Mouse (Mus musculus): ENCODE results near the gene Ptk7. TPM values are rescaled to one million over a fixed set of nuclear protein-coding genes. Genes with fewer than 3 reads are reported as not detected.

Gene Ptk7
- total RNA-seq, 2 experiments from 2014 or later: 5.8 to 7.2 TPM

GRCm38 (mm10) chr17:46645561-46646321 is 16.4 kb upstream of the Ptk7 start, which contains the start of the genes Klc4 and Mrpl2:
Gene Klc4, minus strand, starts transcription at chr17:46646022.
Gene Mrpl2, plus strand, starts transcription at chr17:46646229.
- intact Hi-C loops (cut with DNase I; ENCODE audit: low total_unique reads): no loop called here
- DNase-seq: peak; percentile 97

- peak; percentile 48 for DNase-seq
- intact Hi-C loops (cut with DNase I; ENCODE audit: low total_unique reads): no loop called here
Measured at GRCm38 (mm10) chr17:46644916-46645475, 15.7 kb upstream of the Ptk7 start.

- DNase-seq: no peak
- intact Hi-C loops (cut with DNase I; ENCODE audit: low total_unique reads): no loop called here
Measured at GRCm38 (mm10) chr17:46644152-46644805, 15.0 kb upstream of the Ptk7 start.

DNA sequence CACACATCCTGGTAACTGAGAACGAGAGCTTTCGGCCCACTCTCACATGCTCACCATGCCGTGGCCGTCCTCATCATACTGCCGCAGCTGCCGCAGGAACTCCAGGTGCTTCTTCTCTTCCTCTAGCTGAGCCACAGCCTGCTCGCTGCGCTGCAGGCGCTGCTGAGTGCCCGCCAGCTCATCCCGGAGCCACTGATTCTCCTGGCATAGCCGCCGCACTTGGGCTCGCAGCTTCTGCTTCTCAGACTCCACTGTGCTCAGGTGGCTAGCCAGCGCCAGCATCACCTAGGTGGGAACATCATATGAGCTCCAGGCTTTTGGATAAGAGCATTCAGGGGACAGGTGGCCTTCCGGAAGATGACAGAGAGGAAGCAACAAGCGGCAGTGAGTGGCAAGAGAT is 12.8 kb upstream of the Ptk7 start:
- intact Hi-C loops (cut with DNase I; ENCODE audit: low total_unique reads): no loop called here
- DNase-seq: no peak

DNA sequence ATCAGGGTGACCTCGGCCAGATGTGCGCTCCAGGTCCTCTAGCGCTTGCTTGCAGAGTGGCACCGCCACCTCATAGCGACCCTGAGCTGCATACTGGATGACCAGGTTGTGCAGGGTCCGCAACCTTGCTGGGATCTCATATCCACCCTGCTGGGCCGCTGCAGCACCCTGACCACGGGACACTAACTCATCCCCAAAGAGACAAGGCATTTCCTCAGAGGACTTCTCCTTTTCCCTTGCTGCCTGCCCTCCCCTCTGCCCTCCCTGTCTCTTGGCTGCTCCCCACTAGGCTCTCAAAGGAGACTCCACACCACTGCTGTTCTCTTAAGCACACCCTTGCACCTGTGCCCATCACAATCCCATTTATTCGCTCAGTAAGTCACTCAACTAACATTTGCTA is 10.6 kb upstream of the Ptk7 start:
- intact Hi-C loops (cut with DNase I; ENCODE audit: low total_unique reads): loop anchor here (5.0 kb wide), 1 partner anchor 113 kb away; no protein-coding TSS in a partner anchor

DNA sequence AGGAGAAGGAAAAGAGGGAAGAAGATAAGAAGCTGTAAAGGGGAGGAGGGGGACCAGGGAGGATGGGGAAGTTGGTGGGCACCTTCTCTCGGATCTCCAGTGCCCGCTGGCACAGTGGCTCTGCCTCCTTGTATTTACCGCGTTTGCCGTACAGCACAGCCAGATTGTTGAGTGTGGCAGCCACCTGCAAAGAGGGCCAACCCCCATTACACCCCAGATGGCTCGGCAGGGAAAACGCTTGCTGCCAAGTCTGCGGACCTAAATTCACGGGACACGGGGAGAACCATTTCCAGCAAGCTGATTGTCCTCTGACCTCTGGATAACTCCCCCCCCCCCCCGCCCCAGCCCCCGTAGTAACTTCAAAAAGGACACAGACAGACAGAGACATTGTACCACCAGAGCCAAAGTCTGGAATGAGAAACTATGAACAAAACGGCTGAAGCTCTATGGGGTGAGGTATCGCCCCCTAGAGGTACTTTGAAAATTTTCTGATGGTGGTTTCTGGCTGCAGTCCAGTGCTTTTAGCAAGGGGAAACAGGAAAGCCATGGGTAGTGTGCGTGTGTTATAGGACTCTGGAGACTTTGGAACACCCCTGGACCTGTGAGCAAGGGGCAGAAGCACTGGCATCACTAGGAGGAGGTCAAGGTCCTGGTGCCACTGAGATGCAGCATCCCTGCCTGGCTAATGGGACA is 7.7 kb upstream of the Ptk7 start:
- intact Hi-C loops (cut with DNase I; ENCODE audit: low total_unique reads): loop anchor here (5.0 kb wide), 1 partner anchor 110 kb away; no protein-coding TSS in a partner anchor

More for the DNA sequence above, 10.6 kb upstream of the Ptk7 start:
- DNase-seq: no peak

GRCm38 (mm10) chr17:46629685-46630441 is 559 bp upstream of the Ptk7 start:
- intact Hi-C loops (cut with DNase I; ENCODE audit: low total_unique reads): loop anchor here (5.0 kb wide), 1 partner anchor 38 kb away; no protein-coding TSS in a partner anchor
- no peak for DNase-seq

More for the DNA sequence above, 7.7 kb upstream of the Ptk7 start:
- peak; percentile 63 for DNase-seq

DNA sequence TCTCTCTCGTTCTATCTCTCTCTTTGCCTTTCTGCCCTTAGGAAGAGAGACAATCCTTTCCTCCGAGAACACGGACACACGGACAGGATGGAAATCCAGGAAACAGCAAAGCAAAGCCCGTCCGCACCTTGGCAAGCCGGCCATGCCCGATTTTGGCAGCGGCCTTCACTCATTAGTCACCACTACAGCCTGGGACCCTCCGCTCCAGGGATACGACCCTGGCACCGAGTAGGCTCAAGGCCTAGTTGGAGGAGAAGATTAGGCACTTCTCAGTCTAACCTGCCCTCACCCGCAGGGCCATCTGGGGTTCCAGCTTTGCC is 873 bp downstream of the Ptk7 start:
- no peak for DNase-seq
- intact Hi-C loops (cut with DNase I; ENCODE audit: low total_unique reads): no loop called here

DNA sequence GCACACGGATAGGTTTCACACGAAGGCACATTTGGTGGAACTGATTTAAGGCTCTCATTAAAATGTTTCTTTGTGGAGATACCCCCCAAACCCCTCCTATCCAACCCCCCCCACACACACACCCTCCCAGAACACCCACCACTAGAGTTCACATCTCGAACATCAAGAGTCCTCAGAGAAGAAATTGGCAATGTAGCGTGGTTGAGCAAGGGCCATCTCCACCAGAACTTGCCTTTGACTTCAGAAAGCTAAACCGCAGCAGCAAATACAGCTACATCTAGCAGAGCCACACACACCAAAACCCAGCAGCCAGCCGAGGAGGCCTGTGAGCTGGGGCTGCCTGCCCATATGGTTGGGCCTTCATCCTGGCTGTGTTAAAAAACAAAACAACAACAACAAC is 1.9 kb downstream of the Ptk7 start:
- DNase-seq: no peak
- intact Hi-C loops (cut with DNase I; ENCODE audit: low total_unique reads): no loop called here

DNA sequence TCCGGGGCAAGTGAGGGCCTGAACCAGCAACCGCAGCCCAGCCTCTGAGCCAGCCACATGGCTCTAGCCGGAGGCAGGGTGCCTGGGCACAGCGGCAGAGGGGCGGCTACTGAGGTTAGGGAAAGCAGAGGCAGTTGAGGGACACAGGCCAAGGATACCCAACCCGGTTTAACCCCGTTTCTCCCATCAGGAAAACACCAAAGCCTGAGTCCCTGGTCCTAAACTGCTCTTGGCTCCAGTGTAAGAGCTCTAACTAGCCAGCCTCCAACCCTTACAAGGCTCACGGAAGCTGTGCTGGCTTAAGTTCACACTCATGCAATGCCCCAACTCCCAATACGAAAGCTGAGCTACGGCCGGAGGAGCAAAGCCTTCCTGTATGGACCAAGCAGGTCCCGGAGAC is 4.7 kb downstream of the Ptk7 start:
- intact Hi-C loops (cut with DNase I; ENCODE audit: low total_unique reads): no loop called here
- DNase-seq: no peak

DNA sequence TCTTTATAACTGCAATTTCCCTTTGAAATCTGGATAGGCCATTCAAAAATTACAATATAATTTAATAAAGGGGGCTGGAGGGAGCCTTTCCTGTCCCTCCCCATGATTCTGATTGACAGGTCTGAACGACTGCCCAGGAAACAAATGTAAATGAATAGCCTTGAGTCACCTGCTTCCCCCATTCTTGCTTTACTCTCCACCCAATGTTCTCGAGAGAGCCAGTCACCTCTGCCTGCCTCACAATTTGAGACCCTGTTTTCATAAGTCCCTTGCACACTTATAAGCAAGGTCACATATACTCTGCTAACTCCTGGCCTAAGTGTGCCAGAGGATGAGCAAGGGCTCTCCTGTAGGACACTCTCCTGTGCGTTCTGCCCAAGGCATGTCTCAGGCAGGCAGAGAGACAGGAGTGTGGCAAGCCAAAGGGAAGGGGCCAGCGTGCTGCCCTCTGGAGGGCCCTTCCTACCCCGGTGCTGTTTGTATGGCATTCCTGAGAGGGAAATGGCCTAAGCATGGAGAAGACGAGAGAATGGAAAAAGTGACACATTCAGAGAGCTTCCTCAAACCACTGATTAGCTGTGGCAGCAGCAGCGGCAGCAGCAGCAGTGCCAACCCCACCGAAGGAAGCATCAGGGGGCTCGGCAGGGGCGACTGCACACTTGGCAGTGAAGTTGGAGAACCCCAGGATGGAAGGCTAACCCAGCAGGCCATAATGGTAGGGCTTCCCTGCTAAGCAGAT is 5.3 kb downstream of the Ptk7 start:
- DNase-seq: no peak
- intact Hi-C loops (cut with DNase I; ENCODE audit: low total_unique reads): no loop called here

GRCm38 (mm10) chr17:46622269-46622668 is 7.0 kb downstream of the Ptk7 start:
- intact Hi-C loops (cut with DNase I; ENCODE audit: low total_unique reads): no loop called here
- DNase-seq: no peak

DNA sequence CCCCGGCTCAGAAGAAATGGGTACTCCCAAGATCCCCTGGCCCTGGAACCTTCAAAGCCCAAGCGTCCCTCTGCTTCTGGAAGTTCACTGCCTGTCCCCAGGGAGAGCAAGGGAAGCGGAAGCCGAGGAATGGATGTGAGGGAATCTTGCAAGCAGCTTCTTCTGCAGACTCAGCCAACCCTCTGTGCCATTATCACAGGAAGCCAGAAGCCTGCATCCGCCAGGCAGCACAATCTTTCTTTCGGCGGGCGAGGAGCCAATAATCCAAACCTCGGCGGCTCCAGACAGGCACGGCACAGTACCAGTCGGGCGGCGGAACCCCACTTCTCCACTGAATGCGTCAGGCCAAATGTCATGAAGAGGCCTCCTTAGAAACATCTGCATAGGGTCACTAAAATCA is 8.0 kb downstream of the Ptk7 start:
- intact Hi-C loops (cut with DNase I; ENCODE audit: low total_unique reads): no loop called here
- DNase-seq: peak; percentile 46

DNA sequence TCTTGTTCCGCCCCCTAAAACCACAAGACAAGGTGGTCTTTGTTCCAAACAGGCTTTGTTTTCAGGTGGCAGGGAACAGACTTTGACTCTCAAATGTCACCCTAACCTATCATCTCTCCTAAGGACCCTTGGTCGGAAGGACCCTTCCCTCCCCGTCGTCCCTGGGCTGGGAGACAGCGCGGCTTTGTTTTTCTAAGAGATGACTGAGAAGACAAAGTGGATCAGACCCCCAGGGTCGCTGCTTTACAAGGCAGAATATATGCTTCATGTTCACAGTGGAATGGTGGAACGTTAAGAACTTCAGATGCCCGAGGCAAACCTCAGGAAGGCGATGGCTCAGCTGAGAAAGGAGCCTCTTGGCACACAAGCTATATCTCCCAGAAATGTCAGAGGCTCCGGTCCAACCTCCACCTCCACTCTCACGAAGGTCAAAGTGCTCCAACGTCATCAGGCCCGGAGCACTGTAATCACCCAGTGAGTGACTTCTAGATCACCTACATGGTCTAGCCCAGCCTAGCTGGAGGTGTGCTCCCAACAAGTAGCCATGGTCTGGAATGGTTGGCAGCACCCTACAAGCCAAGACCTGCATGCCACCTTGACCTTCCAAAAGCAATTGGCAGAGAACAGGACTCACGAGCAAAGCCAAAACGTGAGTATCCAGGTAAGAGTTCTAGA is 9.5 kb downstream of the Ptk7 start:
- DNase-seq: no peak
- intact Hi-C loops (cut with DNase I; ENCODE audit: low total_unique reads): no loop called here

DNA sequence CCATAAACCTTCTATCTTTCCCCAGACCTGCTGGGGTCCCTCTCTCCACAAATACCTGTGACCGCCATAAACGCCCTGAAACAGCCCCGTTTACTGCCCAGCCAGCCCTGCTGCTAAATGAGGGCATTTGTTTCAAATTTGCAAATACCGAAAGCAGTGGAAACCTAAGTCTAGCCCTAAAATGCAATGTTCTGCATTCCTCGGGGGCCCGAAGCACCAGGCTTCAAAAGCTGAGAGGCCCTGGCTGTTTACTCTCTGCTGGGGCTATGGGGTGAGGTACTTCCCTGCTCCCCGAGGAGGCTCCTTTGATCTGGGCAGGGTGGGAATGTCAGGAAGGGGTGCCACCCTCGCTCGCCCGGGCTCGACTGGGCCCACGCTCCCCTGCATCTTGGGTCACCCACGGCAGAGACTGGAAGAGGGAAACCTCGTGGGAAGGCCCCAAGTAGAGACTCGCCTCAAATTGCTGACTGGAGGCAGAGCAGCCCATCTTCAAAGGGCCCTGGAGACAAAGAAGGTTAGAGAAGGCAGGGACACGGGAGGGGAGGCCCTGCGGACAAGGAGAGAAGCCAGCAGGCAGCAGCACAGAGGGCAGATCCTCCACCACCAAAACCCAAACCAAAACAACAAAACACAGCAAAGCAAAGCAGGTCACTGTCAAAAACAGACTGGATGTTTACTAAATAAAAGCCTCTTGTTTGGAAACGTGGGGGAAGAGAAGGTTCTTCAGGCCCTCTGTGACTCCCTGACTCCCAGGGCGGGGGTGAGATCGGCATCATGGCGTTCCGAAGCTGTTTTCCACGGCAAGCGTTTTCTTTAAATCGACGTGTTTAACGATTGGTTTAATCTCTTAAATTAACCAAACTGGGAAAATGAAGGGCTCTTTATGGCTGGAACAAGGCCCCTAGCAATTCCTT is 10.3 kb downstream of the Ptk7 start:
- intact Hi-C loops (cut with DNase I; ENCODE audit: low total_unique reads): no loop called here
- DNase-seq: no peak

GRCm38 (mm10) chr17:46618394-46618768 is 10.9 kb downstream of the Ptk7 start:
- DNase-seq: no peak
- intact Hi-C loops (cut with DNase I; ENCODE audit: low total_unique reads): no loop called here

DNA sequence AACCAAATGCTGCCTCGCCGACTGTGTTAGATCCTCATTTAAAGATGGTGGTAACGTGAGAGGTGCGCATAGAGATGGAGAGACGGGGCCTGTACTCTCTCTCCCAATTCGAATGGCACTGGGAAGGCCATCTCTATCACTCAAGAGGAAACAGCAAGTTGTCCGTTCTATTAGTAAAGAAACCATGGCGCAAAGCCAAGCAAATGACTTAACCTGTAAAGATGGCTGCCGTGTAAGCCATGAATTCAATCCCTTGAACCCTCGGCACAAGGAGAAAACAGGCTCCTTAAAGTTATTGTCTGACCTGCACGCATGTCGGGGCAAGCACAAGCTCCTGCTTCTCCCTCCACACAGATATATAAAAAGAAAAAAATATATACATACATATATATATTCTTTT is 11.5 kb downstream of the Ptk7 start:
- intact Hi-C loops (cut with DNase I; ENCODE audit: low total_unique reads): no loop called here
- DNase-seq: no peak
